Mouse (Mus musculus) ovary, postnatal 14 days (tissue): ENCODE measurements around the gene Syp.
A peak's percentile ranks its signal among the peaks of the same experiment; 100 is the strongest.

Experiments
- DNase-seq: peaks from one replicate; pipeline ENCODE4 v3.0.0; 2022; ENCODE audit warnings: low spot score

Syp gene

DNA sequence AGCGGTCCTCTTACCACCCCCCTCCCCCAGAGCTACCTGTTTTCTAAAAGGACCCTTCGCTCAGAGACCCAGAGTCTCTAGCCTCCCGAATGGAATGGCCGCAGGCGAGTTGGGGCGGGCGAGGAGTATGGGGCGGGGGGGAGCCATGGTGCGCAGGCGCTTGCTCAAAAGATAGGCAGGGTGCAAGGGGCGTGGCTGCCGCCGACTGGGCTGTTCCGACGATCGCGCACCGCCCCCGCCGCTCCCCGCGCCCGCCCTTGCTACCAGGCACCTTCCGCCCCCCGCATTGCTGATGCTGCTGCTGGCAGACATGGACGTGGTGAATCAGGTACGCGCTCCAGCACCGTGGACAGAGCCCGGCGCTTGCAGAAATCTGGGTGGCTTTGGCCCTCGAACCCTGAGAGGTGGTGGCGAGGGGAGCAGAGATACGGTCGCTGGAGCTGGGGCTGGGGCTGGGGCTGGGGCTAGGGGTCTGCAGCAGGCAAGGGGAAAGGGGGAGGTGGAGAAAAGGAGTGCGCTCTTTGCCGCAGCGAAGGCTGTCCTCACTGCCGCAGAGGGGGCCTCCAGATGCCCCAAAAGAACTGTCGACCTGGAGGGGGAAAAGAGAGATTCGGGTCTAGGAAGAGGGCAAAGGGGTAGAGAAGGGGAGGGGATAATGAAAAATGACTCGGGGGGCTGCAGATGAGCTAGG lies at the start of gene Syp:
Syp (plus strand) TSS at position 71 of the 691 bp plus-strand sequence.
- DNase-seq, result peak; percentile 64

DNA sequence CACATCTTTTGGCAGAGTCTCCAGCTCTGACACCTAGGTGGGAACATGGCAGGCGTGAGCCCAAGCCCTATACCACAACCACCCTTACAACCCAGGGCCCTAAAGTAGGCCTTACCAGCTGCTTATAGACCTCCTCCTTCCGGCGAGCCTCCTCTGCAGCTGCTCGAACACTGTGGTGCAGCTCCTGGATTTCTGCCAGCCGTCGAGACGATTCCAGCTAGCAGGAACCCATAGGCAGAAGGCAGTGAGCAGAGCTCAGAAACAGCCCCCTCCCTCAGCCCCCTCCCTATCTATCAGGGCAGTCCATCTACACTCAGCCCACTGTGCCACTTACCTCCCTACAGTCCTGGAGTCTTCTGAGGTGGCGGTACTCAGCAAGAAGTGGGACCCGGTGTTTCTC lies 42.9 kb upstream of the Syp start:
- DNase-seq, result no peak

DNA sequence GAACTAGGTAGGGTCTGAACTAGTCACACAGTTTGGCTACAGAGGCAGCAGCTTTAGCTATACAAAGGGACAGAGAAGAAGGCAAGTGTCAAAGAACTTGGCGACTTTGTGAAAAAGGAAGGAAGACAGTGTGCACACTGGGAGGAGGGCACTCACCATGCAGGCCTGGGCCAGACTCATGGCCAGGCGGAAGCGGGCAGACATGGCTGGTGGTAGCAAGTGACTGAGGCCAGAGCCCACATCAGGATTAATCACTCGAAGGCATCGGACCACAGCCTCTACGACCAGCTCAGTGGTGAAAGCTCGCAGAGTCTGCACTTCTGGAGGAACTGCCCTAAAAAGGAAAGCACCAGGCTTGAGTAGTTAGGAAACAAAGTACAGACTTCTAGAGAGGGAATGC lies 34.3 kb upstream of the Syp start:
- DNase-seq, result no peak

DNA sequence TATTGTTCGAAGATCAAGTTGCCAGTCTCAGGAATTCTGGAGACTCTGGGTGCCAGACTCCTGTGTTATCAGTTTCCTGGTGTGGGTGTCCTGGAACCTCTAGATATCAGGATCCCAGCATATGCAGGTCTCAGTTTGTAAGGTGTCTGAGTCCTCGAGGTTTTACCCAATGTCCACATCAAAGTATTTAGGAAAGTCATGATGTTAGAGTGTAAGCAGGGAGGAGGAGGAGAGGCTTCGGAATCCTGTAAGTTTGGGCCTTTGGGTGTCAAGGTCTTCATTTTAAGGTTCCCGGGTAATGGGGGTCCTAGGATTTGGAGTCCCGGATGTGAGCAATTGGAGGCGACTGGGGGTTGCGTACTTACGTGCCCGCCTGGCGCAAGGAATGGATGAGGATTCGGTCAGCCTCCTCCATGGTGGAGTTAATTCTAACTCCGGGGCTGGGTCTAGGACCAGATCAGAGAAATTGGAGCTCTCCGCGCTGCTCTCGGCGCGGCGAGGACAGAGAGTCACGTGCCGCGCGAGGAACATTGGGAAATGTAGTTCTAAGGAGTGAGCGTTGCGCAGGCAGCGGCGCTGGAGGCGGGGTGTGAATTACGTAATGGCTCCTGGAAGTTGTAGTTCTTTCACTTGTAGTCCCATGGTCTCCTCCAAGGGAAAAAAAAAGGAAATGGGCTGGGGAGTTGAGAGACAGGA lies 33.2 kb upstream of the Syp start, which contains the start of gene Ccdc22:
Ccdc22 (minus strand) TSS at position 639 of the 696 bp plus-strand sequence.
- peak; percentile 52 for DNase-seq

DNA sequence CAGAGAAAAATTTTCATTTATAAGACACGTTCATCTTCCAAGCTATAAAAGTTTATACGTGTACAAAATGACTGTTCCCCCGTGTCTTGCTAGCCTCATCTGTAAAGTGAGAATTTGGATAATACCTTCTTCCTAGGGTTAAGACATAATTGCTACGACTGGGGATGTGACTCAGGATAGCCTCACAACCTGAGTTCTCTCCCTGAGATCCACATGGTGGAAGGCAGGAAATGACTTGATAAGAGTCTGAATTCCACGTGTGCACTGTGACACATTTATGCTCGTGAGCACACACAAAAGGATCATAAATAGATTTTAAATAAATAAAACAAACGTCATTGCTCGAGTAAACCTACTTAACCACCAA lies 32.7 kb upstream of the Syp start:
- DNase-seq, result no peak

DNA sequence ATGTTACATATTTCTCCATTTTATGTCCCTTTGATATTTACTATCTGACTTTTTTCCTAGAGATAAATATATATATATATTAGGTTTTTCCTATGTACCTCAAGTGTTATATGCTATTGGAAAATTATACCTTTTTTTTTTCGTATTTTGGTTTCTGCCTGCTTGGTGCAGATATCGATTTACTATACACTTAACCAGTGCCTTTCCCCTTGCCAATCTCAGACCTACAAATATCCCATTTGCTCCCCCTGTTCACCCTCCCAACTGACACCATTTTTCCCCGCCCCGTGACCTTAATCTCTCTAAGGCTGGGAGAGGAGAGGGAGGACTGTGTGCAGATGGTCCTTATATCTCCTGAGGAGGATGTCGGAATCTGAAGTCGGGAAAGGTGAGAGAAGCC lies 31.5 kb upstream of the Syp start, which contains the start of gene Cacna1f:
Cacna1f (plus strand) TSS at position 301 of the 400 bp plus-strand sequence.
- no peak for DNase-seq

DNA sequence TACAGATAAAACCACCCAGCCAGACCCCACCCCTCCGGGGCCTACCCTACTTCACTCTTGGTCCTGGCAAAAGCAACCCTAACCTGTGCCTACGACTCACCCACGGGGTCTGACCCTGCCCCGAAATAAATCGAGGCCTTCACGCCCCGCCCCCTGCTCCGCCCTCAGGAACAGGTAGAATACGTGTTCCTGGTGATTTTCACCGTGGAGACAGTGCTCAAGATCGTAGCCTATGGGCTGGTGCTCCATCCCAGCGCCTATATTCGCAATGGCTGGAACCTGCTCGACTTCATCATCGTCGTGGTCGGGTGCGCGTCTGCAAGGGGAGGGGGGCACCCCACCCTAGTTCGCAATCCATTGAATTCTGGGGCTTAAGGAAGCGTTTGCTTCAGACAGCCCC lies 28.2 kb upstream of the Syp start:
- DNase-seq, result no peak

DNA sequence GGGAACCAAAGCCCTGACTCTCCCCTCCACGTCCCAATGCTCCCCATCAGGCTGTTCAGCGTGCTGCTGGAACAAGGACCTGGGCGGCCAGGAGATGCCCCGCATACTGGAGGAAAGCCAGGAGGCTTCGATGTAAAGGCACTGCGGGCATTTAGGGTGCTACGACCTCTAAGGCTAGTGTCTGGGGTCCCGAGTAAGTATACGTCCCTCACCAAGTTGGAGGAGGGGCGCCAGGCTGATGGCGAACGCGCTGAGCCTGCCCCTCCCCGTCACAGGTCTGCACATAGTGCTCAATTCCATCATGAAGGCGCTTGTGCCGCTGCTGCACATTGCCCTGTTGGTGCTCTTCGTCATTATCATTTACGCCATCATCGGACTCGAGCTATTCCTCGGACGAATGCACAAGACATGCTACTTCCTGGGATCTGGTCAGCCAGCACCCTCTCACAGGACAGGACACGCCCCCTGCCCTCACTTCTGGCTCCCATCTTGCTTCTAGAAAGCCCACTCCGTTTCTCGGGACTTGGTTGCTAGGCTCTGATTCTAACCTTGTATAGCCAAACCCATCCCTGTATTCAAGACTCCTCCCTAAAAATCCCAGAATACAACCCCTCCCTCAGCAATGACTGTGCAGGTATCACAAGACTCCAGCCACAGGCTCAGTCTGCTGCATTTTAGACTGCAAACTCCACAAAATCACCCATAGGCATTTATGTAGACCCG lies 27.6 kb upstream of the Syp start:
- DNase-seq, result no peak

DNA sequence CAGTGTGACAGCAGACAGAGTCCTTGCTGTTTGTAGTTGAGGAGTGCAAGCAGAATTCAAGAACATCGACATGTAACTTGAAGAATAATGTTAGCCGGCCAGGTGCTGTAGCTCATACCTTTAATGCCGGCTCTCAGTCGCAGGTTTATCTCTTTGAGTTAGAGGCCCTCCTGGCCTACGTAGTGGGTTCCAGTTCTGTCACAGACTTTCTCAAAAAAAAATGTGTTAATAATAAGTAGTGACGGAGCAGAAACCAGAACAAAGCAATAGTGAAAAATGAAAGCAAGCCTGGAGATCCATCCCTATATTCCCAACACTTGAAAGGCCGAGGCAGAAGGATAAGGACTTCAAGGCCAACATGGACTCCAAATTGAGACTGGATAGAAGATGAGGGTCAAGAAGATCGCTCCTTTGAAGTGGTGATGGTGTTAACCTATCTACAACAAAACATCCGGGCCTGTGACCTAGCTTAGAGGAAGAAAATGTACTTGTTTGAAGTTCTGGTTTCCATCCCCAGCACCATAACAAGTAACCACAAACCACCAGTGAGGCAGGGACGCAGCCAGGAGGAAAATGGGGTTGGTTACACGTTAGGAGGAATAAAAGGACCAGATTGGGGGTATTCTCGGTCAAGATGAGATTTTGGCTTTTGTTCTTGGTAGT lies 20.3 kb upstream of the Syp start:
- DNase-seq, result no peak

DNA sequence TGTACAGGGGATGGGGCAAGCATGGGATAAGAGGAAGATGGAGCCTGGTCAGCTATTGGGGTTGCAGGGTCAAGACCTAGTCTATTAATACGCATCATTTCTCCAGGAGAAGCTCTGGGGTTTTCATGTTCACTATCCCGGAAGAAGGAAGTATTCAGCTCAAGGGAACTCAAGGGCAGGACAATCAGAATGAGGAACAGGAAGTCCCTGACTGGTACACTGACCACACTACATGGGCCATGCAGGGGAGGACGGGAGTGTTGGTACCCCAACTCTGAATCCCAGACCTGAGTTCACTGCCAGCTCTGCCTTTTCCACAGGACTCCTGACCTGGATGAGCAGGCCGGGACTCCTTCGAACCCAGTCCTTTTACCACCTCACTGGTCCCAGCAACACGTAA lies 5.7 kb upstream of the Syp start:
- no peak for DNase-seq

DNA sequence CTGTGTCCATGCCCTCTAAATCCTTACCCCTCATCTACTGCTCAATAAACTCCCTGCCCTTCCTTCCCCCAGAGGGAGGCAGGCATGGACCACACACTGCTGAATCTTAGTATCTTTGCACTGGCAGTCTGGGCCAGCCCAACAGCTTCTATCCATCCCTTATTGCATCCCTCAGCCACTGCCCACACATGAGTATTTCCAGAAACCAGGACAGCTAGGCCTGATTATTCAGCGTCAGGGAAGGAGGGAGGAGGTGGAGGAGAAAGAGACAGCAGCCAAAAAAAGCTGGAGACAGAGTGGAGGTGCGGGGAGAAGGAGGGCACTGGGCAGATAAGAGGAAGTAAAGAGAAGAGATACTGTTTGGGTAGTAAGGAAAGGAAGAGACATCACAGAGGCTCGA lies 3.2 kb upstream of the Syp start:
- no peak for DNase-seq

DNA sequence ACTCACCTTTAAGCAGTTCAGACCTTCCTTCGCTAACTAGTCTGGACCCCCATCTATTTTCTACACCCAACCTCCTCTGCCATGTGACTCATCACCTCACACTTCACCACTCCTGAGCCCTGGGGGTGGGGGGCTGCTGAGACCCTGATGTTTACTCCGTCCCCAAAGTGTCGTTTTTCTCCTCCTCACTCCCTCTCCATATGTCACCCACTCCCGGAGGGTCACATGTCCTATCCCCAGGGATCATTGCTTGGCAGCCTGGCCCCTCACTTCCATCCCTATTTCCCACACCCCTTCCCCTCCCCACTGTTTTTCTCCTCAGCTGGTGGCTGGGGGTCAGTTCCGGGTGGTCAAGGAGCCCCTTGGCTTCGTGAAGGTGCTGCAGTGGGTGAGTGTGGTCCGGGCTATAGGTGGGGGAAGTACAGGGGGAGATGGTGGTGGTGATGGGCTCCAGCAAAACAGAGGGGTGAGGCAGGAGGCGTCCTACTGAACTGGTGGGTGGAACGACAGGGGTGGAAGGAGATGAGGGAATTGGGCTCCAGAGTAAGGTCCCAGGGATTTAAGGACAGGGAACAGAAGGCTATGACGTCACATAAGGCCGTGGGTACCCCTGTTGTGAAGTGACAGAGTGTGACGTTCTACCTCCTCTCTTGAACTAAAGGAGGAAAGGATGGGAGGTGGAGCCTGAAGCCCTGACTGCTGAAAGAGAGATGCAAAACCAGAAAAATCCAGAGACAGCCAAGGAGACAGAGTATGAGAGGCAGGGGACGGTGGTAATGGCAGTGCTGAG lies 1.5 kb downstream of the Syp start:
- no peak for DNase-seq

DNA sequence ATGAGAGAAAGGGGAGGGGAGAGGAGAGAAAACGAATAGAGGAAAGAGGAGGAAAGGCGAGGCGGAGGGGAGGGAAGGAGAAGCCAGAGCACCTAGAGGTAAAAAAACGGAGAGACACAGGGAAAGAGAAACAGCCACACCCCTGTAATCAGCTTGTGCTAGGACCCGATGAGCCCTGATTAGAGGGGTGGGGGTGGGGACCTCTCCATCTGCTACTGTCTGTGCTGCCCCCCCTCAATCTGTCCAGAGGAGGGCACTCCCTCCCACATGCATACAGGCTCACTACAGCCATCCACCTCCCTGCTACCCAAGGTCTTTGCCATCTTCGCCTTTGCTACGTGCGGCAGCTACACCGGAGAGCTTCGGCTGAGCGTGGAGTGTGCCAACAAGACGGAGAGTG lies 2.5 kb downstream of the Syp start:
- DNase-seq, result no peak

DNA sequence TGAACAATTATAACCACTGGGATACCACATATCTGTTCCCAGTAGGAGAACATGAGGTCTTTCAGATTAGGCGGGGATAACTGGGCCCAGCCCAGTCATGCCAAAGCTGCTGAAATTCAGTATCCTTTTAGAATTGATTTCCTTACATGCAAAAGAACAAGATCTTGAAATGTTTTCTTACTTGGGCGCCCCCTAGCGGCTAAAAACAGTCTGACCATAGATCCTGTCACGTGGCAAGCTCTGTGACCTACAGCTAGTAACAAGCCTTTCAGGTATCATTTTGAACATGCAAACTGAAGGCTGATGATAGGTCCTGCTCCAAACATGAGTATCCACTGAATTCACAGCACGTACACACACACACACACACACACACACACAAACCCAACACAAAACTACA lies 7.1 kb downstream of the Syp start:
- peak; percentile 74 for DNase-seq

DNA sequence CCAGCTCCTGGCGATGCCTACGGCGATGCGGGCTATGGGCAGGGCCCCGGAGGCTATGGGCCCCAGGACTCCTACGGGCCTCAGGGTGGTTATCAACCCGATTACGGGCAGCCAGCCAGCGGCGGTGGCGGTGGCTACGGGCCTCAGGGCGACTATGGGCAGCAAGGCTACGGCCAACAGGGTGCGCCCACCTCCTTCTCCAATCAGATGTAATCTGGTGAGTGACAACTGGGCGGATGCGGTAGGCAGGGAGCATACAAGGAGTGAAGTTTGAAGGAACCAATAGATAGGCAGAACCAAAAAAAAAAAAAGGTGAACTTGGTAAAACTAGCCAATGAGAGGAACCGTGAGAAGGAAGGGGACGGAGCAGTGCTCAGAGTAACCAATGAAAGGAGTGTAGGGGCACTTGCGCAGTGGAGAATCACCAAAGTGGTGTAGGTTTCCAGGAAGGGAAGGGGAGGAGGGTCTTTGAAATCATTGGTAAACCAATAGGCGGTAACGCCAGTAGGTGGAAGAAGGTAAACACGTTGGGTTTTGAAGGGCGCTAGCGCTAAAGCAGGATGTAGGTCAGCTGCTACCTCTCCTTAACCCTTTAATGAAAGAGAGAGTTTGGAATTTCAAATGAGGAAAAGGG lies 10.5 kb downstream of the Syp start:
- peak; percentile 49 for DNase-seq

DNA sequence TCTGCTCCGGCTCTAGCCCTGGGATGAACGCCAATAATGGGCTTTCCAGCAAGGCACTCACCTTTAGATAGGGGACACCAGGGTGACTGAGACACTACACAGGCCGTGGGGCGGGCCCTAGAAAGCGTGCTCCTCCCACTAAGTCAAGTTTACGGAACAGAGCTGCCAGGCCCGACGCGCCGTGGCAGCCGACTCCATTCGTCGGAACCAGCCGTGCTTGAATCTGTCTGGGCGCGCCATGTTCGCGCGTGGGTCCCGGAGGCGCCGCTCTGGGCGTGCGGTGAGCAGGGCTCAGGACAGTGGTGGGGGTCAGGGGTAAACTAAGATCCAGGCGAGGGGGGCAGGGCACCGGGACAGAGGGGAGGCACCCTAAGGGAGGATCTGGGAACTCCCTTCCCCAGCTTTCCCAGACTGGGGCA lies 19.0 kb downstream of the Syp start, which contains the start of gene Prickle3:
Prickle3 (plus strand) TSS at position 40 of the 419 bp plus-strand sequence.
- no peak for DNase-seq

DNA sequence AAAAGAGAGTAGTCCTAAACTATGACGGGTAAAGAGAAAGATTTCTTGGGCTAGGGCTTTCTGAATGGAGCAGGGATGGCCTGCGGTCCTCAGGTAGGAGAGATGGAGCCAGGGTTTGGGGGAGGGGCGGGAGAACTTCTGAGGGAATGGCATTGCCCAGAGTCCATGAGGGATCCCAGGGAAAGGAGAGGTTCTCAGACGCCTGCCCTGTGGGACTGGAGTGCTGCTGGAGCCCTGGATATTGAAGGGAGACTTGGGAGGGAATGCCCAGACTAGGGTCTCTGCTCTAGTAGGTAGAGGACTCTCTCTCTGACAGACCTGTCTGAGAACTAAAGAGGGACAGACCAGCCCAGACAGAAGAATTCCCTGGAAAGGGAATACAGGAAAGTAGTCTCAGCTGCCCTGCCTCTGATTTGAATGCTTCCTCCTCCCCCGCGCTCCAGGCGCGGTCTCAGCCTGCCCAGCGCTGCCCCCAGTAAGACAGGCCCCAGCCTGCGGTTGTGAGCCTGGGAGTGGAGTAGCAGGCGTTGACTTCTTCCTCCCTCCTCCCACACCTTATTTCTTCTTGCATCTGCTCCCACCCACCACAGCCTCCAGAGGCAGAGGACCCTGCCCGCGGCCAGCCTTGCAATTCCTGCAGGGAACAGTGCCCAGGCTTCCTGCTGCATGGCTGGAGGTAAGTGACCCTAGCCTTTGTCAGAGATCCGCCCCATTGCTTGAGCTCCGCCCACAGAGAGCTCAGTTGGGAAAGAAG lies 19.9 kb downstream of the Syp start:
- DNase-seq, result no peak

DNA sequence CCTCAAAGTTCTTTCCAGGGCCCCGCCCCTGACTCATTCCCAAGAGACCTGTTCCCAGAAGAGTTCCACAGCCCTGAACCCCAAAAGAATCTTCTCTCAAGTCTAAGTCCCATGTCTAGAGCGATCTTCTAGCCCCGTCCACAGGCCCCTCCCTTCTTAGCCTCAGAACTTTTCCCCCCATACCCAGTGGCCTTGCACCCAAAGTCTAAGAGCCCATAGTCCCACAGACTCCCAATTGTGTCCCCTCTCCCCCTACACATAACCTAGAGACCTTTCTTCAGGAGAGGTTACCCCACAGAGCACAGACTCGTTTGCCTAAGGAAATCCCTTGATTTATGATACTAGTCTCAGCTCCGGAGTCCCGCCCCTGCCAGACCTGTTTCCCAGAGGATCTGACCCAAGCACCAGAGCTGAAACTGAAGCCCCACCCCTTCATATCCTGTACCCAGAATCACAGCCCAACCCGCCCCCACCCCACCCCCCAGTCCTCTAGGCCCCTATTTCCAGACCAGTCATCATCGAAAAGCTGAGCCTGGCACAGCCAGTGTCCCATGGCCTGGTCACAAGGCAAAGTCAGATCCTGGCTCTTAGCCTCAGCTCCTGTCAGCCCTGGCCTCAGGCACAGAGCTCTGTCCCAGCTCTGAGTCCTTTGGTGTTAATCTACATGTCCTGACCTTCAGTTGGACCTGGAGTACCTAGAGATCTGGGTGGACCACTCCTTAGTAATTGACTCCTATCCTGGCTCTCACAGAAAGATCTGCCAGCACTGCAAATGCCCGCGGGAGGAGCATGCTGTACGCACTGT lies 20.7 kb downstream of the Syp start:
- no peak for DNase-seq

DNA sequence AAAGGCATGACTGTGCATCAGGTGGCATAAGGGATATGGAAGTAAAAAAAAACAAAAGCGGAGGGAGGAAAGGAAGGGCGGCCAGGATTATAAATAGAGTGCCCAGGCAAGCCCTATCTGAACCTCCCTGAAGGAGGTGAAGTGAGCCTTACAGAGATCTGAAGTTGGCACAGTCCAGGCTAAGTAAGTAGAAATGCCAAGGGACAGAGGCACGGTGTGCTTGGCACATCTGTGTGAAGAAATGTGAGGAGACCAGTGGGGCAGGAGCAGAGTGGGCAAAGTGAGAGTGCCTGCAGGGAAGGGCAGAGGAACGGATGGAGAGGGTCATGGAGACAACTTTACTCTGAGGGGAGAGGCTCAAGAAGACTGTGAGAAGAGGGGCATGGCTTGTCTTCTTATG lies 22.8 kb downstream of the Syp start:
- no peak for DNase-seq

DNA sequence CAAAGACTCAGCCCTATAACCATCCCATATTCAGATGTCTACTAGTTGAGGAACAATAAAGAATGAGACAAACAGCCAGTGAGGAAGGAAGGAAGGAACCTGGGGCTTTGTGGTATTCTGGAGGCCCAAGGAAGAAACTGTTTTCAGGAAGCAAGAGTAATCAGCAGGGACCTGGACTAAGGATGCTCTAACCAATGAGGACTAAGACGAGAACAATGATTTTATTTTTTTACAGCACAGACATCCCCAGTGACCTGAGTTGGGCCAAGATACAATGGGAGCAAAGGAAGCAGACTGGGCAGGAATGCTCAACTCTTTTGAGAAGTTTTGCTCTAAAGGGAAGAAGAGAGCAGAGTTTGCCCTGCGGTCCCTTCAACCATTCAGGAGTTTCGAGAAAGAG lies 24.7 kb downstream of the Syp start:
- no peak for DNase-seq
